Mouse (Mus musculus) left cerebral cortex, adult 11 months (tissue): ENCODE measurements at regions not wholly inside any gene's neighbourhood (a gene's known extent, or its start where the extent isn't known, plus 50 kb on each side); places are given as distances from the start of the nearest gene placed in this dataset.

Experiments
- DNase-seq: peaks from one replicate; pipeline ENCODE4 v3.0.0; 2022; ENCODE audit warnings: low spot score

DNA sequence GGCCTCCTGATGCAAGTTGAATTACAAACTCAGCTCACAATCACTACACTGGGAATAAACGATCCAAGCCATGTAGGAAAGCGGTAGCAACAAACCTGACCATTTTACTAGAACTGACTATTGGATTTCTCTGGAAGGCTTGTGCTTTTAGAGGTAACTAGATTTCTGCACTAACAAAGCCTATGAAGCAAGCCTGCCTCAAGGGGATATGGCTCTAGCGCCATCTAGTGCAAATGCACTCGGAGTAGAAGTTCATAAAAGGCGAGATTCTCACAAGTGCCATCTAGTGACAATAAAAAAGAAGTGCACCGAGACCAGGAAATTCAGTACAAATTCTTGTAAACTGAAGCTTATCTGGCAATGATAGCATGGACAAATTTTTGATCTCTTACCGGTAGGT is 364.9 kb upstream of the Fmr1 start:
- DNase-seq: peak; percentile 64
